Mouse (Mus musculus) lung, postnatal 25 days (tissue): ENCODE results near the gene Col6a3.
A peak's percentile ranks its signal among the peaks of the same experiment; 100 is the strongest.

Source experiments
- DNase-seq: peaks from one replicate; pipeline ENCODE4 v3.0.0; 2022; ENCODE audit warnings: low spot score

Col6a3 gene

GRCm38 (mm10) chr1:90723754-90724153 lies 120.0 kb downstream of the Col6a3 start:
- DNase-seq = no peak

- DNase-seq = no peak
These were observed 120.4 kb downstream of the Col6a3 start for GRCm38 (mm10) chr1:90723325-90723724.

- DNase-seq = no peak
These were observed 121.8 kb downstream of the Col6a3 start for GRCm38 (mm10) chr1:90722021-90722420.

- no peak for DNase-seq
These were observed 123.0 kb downstream of the Col6a3 start for GRCm38 (mm10) chr1:90720610-90721241.

GRCm38 (mm10) chr1:90718826-90719550 lies 124.8 kb downstream of the Col6a3 start:
- DNase-seq = no peak

GRCm38 (mm10) chr1:90716258-90716657 lies 127.5 kb downstream of the Col6a3 start:
- peak; percentile 80 for DNase-seq
